Mouse (Mus musculus): ENCODE results near the gene Vmn1r160. TPM values are rescaled to one million over a fixed set of nuclear protein-coding genes. Genes with fewer than 3 reads are reported as not detected.

The Vmn1r160 gene
- not detected in 2 replicates for polyA plus RNA-seq (2012; ENCODE audit: low replicate concordance)

DNA sequence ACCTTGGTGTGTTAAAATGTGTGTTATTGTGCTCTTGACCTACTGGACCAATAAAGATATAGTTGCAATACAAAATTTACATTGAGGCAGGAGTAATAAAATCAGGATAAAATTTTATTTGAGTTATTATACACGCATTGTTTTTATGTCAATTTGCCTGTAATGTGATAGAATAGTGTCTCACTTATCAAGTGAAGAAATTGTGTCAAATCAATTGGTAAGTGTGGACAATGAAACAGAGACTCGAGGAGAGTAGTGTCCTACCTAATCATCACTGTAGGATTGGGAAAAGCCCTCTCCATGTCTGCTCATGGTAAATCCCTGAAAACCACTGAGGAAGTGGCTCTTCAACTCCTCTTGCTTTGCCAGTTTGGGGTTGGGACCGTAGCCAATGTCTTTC lies at the start of gene Vmn1r160:
Gene Vmn1r160 (plus strand): TSS at position 301 of the 400 bp plus-strand sequence.

GRCm38 (mm10) chr7:22843505-22843904 lies 27.5 kb upstream of the Vmn1r160 start, which contains the start of gene Vmn1r159:
Gene Vmn1r159 (minus strand): TSS chr7:22843605.

Other genes starting within 250 kb of the Vmn1r160 start
- not detected in 2 replicates for gene Vmn1r155, start 213.2 kb upstream of the Vmn1r160 start, polyA plus RNA-seq (2012; ENCODE audit: low replicate concordance)
- gene Gm8693, start 178.9 kb upstream of the Vmn1r160 start, polyA plus RNA-seq (2012; ENCODE audit: low replicate concordance), result not detected in 2 replicates
- not detected in 2 replicates for gene Gm4567, start 151.5 kb upstream of the Vmn1r160 start, polyA plus RNA-seq (2012; ENCODE audit: low replicate concordance)
- not detected in 2 replicates for gene Vmn1r157, start 109.5 kb upstream of the Vmn1r160 start, polyA plus RNA-seq (2012; ENCODE audit: low replicate concordance)
- not detected in 2 replicates for gene Vmn1r158, start 80.4 kb upstream of the Vmn1r160 start, polyA plus RNA-seq (2012; ENCODE audit: low replicate concordance)
- gene Vmn1r159, start 27.6 kb upstream of the Vmn1r160 start, polyA plus RNA-seq (2012; ENCODE audit: low replicate concordance), result not detected in 2 replicates
- gene Gm4214, start 113.4 kb downstream of the Vmn1r160 start, polyA plus RNA-seq (2012; ENCODE audit: low replicate concordance), result not detected in 2 replicates
- not detected in 2 replicates for gene Gm4216, start 148.7 kb downstream of the Vmn1r160 start, polyA plus RNA-seq (2012; ENCODE audit: low replicate concordance)
- not detected in 2 replicates for gene Vmn1r163, start 184.3 kb downstream of the Vmn1r160 start, polyA plus RNA-seq (2012; ENCODE audit: low replicate concordance)
- gene Gm8720, start 196.2 kb downstream of the Vmn1r160 start, polyA plus RNA-seq (2012; ENCODE audit: low replicate concordance), result not detected in 2 replicates

Measured in hematopoietic multipotent progenitor cell, adult 10-12 weeks (in vitro differentiated cells).